Mouse (Mus musculus) CH12.LX (cell line): ENCODE data around the gene Tef.

Experiments used
- CHD1 ChIP-seq: IDR thresholded peaks from 2 replicates; pipeline ENCODE4 v1.6.1; 2012; ENCODE audit warnings: low read depth, low read length, improper control_type of control experiment, inconsistent platforms
- CTCF ChIP-seq, 2 experiments: IDR thresholded peaks in 1 of 2; conservative IDR thresholded peaks in 1 of 2; 2 replicates each; pipeline ENCODE4 v1.5.1; 2011 to 2012; ENCODE audit warnings: low read depth in 2 of 2, low read length in 2 of 2, improper control_type of control experiment in 1 of 2, inconsistent platforms in 1 of 2, mild to moderate bottlenecking in 1 of 2, moderate library complexity in 1 of 2
- EP300 ChIP-seq: IDR thresholded peaks from 2 replicates; pipeline ENCODE4 v1.6.1; 2011; ENCODE audit warnings: low read length, improper control_type of control experiment
- HCFC1 ChIP-seq: IDR thresholded peaks from 2 replicates; pipeline ENCODE4 v1.6.1; 2012; ENCODE audit warnings: low read depth, mild to moderate bottlenecking, inconsistent platforms, low read length, improper control_type of control experiment
- MAX ChIP-seq: IDR thresholded peaks from 2 replicates; pipeline ENCODE4 v1.6.1; 2011; ENCODE audit warnings: low read length, improper control_type of control experiment
- MAZ ChIP-seq: IDR thresholded peaks from 2 replicates; pipeline ENCODE4 v1.6.1; 2012; ENCODE audit warnings: low read depth, mild to moderate bottlenecking, inconsistent platforms, low read length, improper control_type of control experiment, moderate library complexity
- USF1 ChIP-seq: IDR thresholded peaks from 2 replicates; pipeline ENCODE4 v1.6.1; 2014; ENCODE audit warnings: low read depth, mild to moderate bottlenecking, inconsistent platforms, low read length, improper control_type of control experiment
- ZC3H11A ChIP-seq: IDR thresholded peaks from 2 replicates; pipeline ENCODE4 v1.6.1; 2012; ENCODE audit warnings: low read depth, mild to moderate bottlenecking, inconsistent platforms, low read length, improper control_type of control experiment
- ZMIZ1 ChIP-seq: IDR thresholded peaks from 2 replicates; pipeline ENCODE4 v1.6.1; 2012; ENCODE audit warnings: low read depth, mild to moderate bottlenecking, inconsistent platforms, low read length, improper control_type of control experiment

GRCm38 (mm10) chr15:81829208-81829580 is 27.0 kb downstream of the Tef start:
- TF ChIP-seq CHD1 (no peak), CTCF (conservative IDR thresholded peaks at IDR 0.05 in 1 of 2, IDR thresholded peaks at IDR 0.05 in 1 of 2; ENCODE audit: low read depth in 2 of 2, low read length in 2 of 2) (no peak), USF1 (no peak), HCFC1 (no peak), ZC3H11A (no peak), MAX (no peak), MAZ (no peak), EP300 (no peak), ZMIZ1 (no peak)
